Mouse (Mus musculus) intestine, embryonic 16.5 days (tissue): ENCODE data around the gene Neurod2. TPM values are rescaled to one million over a fixed set of nuclear protein-coding genes. Genes with fewer than 3 reads are reported as not detected.

Experiments used
- ATAC-seq: fragments of 200-750 bp; cut with Nextera tagmentation; 2 replicates; pipeline ENCODE4 v1.8.0; 2017; ENCODE audit warnings: moderate TSS enrichment, moderate library complexity
- H3K27ac ChIP-seq: fragments of 300-500 bp; sonication (generic); 2 replicates; pipeline ENCODE4 v1.5.1; 2014; ENCODE audit warnings: mild to moderate bottlenecking, low read length
- H3K27me3 ChIP-seq: fragments of 300-500 bp; sonication (generic); replicated peaks from 2 replicates; pipeline ENCODE4 v1.6.1; 2014; ENCODE audit warnings: low read length, control low read depth, mixed read lengths; ENCODE audit not compliant: control insufficient read depth, insufficient read depth
- H3K36me3 ChIP-seq: fragments of 300-500 bp; sonication (generic); 2 replicates; pipeline ENCODE4 v1.6.1; 2014; ENCODE audit warnings: low read length, control low read depth; ENCODE audit not compliant: control insufficient read depth, insufficient read depth
- H3K4me1 ChIP-seq: fragments of 300-500 bp; sonication (generic); 2 replicates; pipeline ENCODE4 v1.6.1; 2014; ENCODE audit warnings: low read length, control low read depth, mixed read lengths; ENCODE audit not compliant: control insufficient read depth, insufficient read depth
- H3K4me2 ChIP-seq: fragments of 300-500 bp; sonication (generic); 2 replicates; pipeline ENCODE4 v1.6.1; 2014; ENCODE audit warnings: low read depth, low read length, control low read depth
- H3K4me3 ChIP-seq: fragments of 300-500 bp; sonication (generic); 2 replicates; pipeline ENCODE4 v1.5.1; 2014; ENCODE audit warnings: mild to moderate bottlenecking, low read length
- H3K9ac ChIP-seq: fragments of 300-500 bp; sonication (generic); 2 replicates; pipeline ENCODE4 v1.6.1; 2014; ENCODE audit warnings: low read depth, low read length
- H3K9me3 ChIP-seq: fragments of 300-500 bp; sonication (generic); 2 replicates; pipeline ENCODE4 v1.6.1; 2016; ENCODE audit warnings: low read length, control low read depth; ENCODE audit not compliant: control insufficient read depth
- WGBS: fragments of 180-500 bp; shearing (Covaris S2); extraction: QIAGEN DNeasy Blood & Tissue Kit; methylation state at CpG from one replicate; pipeline ENCODE4 v1.1.7; 2014; 5-methylcytosine and 5-hydroxymethylcytosine counted together
- polyA plus RNA-seq: library from polyadenylated mRNA; unstranded; fragments of >200 nt; fragmentation: Nextera tagmentation; extraction: Ambion mirVana; gene quantifications from 2 replicates; pipeline ENCODE4 v1.2.1, GENCODE M21; 2015

The Neurod2 gene
- polyA plus RNA-seq, 1 experiment from 2014 or later = 0.05 TPM

GRCm38 (mm10) chr11:98321677-98322003 is 7.8 kb downstream of the Neurod2 start:
- no peaks in the 10 kb centered on the region for H3K36me3 ChIP-seq
- H3K9ac ChIP-seq = no peak overlapping the region
- 9% methylated on average over 5 of the region's 5 CpGs for WGBS
- no peak overlapping the region for H3K27ac ChIP-seq
- H3K4me2 ChIP-seq = no peak overlapping the region
- H3K9me3 ChIP-seq = no peaks in the 10 kb centered on the region
- ATAC-seq = no peak
- H3K4me3 ChIP-seq = no peak overlapping the region
- peaks cover 93% of the 10 kb centered on the region for H3K27me3 ChIP-seq
- no peaks in the 10 kb centered on the region for H3K4me1 ChIP-seq

DNA sequence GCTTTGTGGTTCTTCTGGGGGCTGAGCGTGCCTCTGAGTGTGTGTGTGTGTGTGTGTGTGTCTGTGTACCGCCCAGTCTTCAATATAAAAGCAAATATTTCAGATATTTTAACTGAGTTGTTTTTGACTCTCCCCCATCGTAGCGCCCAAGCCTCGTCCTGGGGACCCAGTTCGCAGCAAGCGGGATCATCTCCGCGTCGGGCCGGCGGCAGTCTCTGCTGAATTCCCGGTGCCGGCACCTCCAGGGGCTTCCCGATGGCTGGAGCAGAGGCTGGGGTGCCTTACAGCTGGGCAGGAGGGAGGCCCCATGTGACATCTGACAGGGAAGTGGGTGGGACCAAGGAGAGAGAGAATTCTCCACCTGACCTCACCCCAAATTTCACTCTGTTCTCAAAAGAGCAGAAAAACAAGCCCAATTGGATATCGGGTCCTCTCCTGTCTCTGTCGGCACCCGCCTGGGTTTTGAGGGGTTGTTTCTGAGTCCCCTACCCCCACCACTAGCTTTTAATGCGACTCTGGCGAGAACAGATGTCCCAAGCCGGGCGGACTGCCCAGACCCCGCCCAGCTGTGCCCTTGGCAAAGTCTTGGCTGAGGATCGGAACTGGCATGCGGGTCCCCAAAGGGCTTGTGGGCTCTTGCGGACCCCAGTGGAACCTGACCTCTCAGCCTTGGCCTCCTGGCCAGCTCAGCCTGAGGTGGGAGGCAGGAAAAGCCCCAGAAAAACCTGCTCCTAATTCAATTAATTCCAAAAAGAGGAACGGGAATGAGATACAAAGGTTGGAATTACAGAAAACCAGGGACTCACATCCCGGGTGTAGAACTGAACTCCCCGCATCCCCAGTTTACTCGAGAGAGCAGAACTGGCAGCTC is 8.4 kb downstream of the Neurod2 start:
- Histone ChIP-seq H3K4me3 (no peak overlapping the region), H3K9ac (no peak overlapping the region), H3K36me3 (no peaks in the 10 kb centered on the region), H3K9me3 (no peaks in the 10 kb centered on the region), H3K27me3 (peaks cover 95% of the 10 kb centered on the region), H3K4me1 (no peaks in the 10 kb centered on the region), H3K4me2 (no peak overlapping the region), H3K27ac (no peak overlapping the region)
- ATAC-seq = no peak
- WGBS = 2% methylated on average over 30 of the region's 30 CpGs

- 16% methylated on average over 12 of the region's 12 CpGs for WGBS
These were observed 9.1 kb downstream of the Neurod2 start for GRCm38 (mm10) chr11:98320381-98320780.

GRCm38 (mm10) chr11:98319944-98320343 is 9.5 kb downstream of the Neurod2 start:
- H3K4me2 ChIP-seq = no peak overlapping the region
- no peaks in the 10 kb centered on the region for H3K36me3 ChIP-seq
- 6% methylated on average over 2 of the region's 2 CpGs for WGBS

More at GRCm38 (mm10) chr11:98320381-98320780, 9.1 kb downstream of the Neurod2 start:
- Histone ChIP-seq H3K9ac (no peak overlapping the region), H3K4me3 (no peak overlapping the region), H3K4me2 (no peak overlapping the region), H3K27me3 (peaks cover 94% of the 10 kb centered on the region), H3K27ac (no peak overlapping the region), H3K36me3 (no peaks in the 10 kb centered on the region), H3K4me1 (no peaks in the 10 kb centered on the region), H3K9me3 (no peaks in the 10 kb centered on the region)
- ATAC-seq = no peak

GRCm38 (mm10) chr11:98319544-98319943 is 9.9 kb downstream of the Neurod2 start:
- ATAC-seq = no peak
- peaks cover 88% of the 10 kb centered on the region for H3K27me3 ChIP-seq
- 16% methylated on average over 4 of the region's 4 CpGs for WGBS
- no peaks in the 10 kb centered on the region for H3K36me3 ChIP-seq
- H3K4me1 ChIP-seq = no peaks in the 10 kb centered on the region
- H3K4me3 ChIP-seq = no peak overlapping the region
- no peak overlapping the region for H3K27ac ChIP-seq
- no peak overlapping the region for H3K9ac ChIP-seq
- no peak overlapping the region for H3K4me2 ChIP-seq
- H3K9me3 ChIP-seq = no peaks in the 10 kb centered on the region

More at GRCm38 (mm10) chr11:98319944-98320343, 9.5 kb downstream of the Neurod2 start:
- peaks cover 92% of the 10 kb centered on the region for H3K27me3 ChIP-seq
- H3K4me1 ChIP-seq = no peaks in the 10 kb centered on the region
- H3K4me3 ChIP-seq = no peak overlapping the region
- no peak overlapping the region for H3K27ac ChIP-seq
- no peak for ATAC-seq
- H3K9ac ChIP-seq = no peak overlapping the region
- no peaks in the 10 kb centered on the region for H3K9me3 ChIP-seq

DNA sequence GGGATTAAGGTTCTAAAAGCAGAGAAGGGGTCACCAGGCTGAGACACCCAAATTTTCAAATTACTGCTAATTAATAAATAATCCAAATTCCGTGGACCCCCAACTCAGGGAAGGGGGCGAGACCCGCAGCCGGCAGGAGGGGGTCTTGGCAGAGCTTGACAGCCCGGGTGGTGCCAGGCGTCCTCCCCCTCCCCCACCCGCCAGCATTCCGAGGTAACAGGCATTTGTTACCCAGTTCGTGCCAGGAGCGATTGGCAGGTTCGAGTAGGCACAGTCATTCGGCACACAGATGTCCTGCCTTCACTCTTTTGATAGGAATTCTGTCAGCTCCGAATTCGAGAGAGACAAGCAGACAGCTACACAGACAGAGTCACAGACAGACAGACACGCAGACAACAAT is 10.3 kb downstream of the Neurod2 start:
- 5% methylated on average over 15 of the region's 15 CpGs for WGBS

GRCm38 (mm10) chr11:98318421-98319116 is 10.9 kb downstream of the Neurod2 start:
- Histone ChIP-seq H3K27me3 (peaks cover 83% of the 10 kb centered on the region), H3K4me1 (no peaks in the 10 kb centered on the region)
- WGBS = 2% methylated on average over 14 of the region's 14 CpGs

More for the DNA sequence above, 10.3 kb downstream of the Neurod2 start:
- no peak overlapping the region for H3K9ac ChIP-seq
- H3K36me3 ChIP-seq = no peaks in the 10 kb centered on the region
- no peaks in the 10 kb centered on the region for H3K9me3 ChIP-seq
- no peak overlapping the region for H3K4me2 ChIP-seq
- H3K4me1 ChIP-seq = no peaks in the 10 kb centered on the region
- H3K27me3 ChIP-seq = peaks cover 84% of the 10 kb centered on the region
- H3K27ac ChIP-seq = no peak overlapping the region
- H3K4me3 ChIP-seq = no peak overlapping the region
- ATAC-seq = no peak

DNA sequence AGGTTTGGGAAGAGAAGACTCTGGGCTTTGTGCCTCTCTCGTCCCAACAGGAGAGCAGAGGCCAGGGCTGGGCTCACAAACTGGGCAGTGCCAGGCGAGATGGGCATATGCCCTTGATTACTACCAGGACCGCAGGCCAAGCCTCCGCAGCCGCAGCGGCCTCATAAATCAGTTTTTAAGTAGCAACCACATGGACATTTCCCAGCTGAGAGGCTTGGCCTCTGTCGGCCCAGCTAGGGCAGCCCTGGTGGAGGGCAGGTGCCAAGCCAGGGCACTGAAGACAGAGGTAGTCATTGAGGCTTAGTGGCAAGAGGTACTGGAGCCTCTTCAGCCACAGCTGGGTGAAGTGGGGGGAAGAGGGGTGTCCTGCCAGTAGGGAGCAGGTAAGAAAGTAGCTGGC is 12.0 kb downstream of the Neurod2 start:
- 4% methylated on average over 7 of the region's 7 CpGs for WGBS
- H3K27me3 ChIP-seq = peaks cover 74% of the 10 kb centered on the region

More at GRCm38 (mm10) chr11:98318421-98319116, 10.9 kb downstream of the Neurod2 start:
- H3K27ac ChIP-seq = no peak overlapping the region
- ATAC-seq = no peak
- no peak overlapping the region for H3K4me3 ChIP-seq
- no peak overlapping the region for H3K4me2 ChIP-seq
- no peaks in the 10 kb centered on the region for H3K9me3 ChIP-seq
- no peak overlapping the region for H3K9ac ChIP-seq
- no peaks in the 10 kb centered on the region for H3K36me3 ChIP-seq

GRCm38 (mm10) chr11:98313790-98314323 is 15.6 kb downstream of the Neurod2 start:
- ATAC-seq = no peak
- WGBS = 2% methylated on average over 26 of the region's 26 CpGs
- Histone ChIP-seq H3K4me3 (no peak overlapping the region), H3K36me3 (no peaks in the 10 kb centered on the region), H3K9ac (no peak overlapping the region), H3K27me3 (peaks cover 46% of the 10 kb centered on the region), H3K27ac (no peak overlapping the region), H3K4me1 (no peaks in the 10 kb centered on the region), H3K4me2 (no peak overlapping the region), H3K9me3 (no peaks in the 10 kb centered on the region)

More for the DNA sequence above, 12.0 kb downstream of the Neurod2 start:
- Histone ChIP-seq H3K9ac (no peak overlapping the region), H3K27ac (no peak overlapping the region), H3K4me3 (no peak overlapping the region), H3K36me3 (no peaks in the 10 kb centered on the region), H3K4me1 (no peaks in the 10 kb centered on the region), H3K4me2 (no peak overlapping the region), H3K9me3 (no peaks in the 10 kb centered on the region)
- no peak for ATAC-seq
